Mouse (Mus musculus): ENCODE measurements around the gene Rsl1.
"Not testable (repeated sequence)": the region's sequence is repeated elsewhere in the genome, so short reads cannot be mapped to it uniquely, and the experiment has no call there.

Gene Rsl1

GRCm38 (mm10) chr13:67172991-67173722, at the start of gene Rsl1:
Rsl1 (plus strand) TSS chr13:67173182.
- DNase-seq (ENCODE audit: extremely low spot score, low read depth, low spot score): not testable (repeated sequence)

GRCm38 (mm10) chr13:67124460-67124859, 48.5 kb upstream of the Rsl1 start:
- DNase-seq (ENCODE audit: extremely low spot score, low read depth, low spot score): no peak

- DNase-seq (ENCODE audit: extremely low spot score, low read depth, low spot score): not testable (repeated sequence)
Measured at GRCm38 (mm10) chr13:67127507-67127906, 45.5 kb upstream of the Rsl1 start.

DNA sequence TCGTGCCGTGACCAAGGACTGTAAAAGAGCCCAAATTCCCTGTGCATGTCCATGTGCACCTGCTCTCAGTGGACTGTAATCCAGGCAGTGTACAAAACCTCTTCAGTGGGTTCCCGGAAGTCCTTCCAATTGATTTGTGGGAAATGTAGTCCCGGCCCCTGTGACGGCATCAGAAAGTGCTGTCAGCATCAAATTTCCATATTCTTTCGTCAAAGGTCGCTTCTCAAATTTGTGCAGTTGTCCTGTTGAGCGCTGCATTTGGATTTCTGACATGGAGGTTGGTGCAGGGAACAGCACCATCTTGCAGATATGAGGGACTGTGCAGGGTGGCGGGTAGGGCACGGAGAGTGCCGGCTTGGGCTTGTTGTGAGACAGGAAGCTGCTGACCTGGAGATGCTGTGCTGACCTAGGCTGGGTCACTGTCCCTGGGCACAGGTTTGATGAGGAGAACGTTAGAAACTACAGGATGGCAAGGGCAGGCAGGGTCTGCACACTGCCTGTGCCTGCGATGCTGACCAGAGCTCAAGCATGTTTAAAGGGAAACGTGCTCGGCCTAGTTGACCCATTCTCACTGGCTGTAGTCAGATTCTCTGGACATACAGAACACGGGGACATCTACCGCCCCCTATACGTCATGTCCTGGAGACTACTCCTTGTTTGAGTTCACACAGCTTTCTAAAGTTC, 44.8 kb upstream of the Rsl1 start:
- DNase-seq (ENCODE audit: extremely low spot score, low read depth, low spot score): peak; percentile 60

GRCm38 (mm10) chr13:67166122-67166521, 6.9 kb upstream of the Rsl1 start:
- DNase-seq (ENCODE audit: extremely low spot score, low read depth, low spot score): not testable (repeated sequence)

GRCm38 (mm10) chr13:67173723-67174055, 707 bp downstream of the Rsl1 start:
- no peak for DNase-seq (ENCODE audit: extremely low spot score, low read depth, low spot score)

DNA sequence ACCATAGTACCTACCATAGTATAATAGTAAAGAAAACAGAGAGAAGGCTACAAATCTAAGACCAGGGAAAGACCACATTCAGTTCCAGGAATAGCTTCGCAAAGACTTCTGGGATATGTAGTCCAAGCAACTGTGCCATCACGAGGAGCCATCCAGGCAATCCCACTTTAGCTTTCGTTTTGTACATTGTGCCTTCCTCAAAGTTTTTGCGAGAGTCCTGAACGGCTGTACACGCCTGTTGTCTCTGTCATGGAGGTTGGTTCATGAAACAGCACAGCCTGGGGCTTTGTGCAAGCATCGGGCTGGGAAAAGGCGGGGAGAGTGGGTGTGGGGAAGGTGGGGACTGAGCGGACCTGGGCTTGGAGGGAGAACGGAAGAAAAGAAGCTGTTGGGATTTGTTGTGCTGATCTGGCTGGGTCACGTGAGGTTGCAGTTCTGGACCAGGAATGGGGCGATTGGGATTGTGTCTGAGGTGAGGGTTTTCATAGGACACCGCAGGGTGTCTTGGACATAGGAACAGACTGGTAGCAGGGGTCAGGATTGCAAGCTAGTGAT, 21.4 kb downstream of the Rsl1 start, which contains the start of gene Zfp455:
Gene Zfp455 (plus strand): TSS at position 167 of the 555 bp plus-strand sequence.
- DNase-seq (ENCODE audit: extremely low spot score, low read depth, low spot score): peak; percentile 67

DNA sequence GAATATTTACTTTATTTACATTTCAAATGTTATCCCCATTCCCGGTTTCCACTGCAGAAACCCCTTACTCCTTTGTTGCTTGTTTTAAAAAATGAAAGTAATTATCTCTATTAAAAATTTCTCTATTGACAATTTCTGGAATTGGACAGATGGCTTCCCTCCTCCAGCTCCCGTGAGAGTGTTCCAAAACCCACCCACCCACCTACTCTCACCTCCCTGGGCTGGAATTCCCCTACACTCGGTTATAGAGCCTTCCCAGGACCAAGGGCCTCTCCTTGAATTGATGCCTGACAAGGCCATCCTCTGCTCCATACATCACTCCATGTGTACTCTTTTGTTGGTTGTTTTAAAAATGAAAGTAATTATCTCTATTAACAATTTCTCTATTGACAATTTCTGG, 28.7 kb downstream of the Rsl1 start:
- DNase-seq (ENCODE audit: extremely low spot score, low read depth, low spot score): no peak

DNA sequence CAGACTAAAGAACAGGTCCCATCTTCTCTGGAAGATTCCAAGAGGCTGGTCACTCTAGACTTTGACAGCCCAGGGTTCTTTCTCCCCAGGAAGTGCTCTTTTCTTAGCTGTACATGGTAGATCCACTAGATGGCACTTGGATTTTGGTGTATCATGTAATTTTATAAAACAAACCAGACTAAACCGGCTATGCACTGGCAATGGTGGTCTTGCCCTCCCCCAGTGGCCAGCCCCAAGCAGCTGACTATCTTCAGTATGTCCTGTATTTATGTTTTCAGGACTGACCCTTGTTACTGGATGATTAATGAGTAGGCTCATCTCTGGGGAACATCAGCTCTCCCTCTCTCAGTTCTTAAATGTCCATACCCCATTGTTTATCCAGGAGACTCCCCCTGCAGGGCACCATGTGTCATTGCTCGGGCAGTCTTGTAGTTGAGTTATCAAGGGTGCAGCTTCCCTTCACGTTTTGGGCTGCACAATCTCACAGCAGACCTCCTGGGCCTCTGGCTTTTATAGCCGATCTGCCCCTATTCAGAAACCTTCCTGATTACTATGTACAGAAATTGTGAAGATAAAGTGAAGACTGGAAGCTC, 41.1 kb downstream of the Rsl1 start:
- DNase-seq (ENCODE audit: extremely low spot score, low read depth, low spot score): no peak

Data from hindlimb bud, embryonic 11.5 days (tissue).